Mouse (Mus musculus) mesoderm, embryonic 11.5 days (tissue): ENCODE results near the gene Axl.
A peak's percentile ranks its signal among the peaks of the same experiment; 100 is the strongest.

Experiments
- DNase-seq: peaks from one replicate; pipeline ENCODE4 v3.0.0-alpha.2; 2012; ENCODE audit warnings: low read depth, low spot score

The Axl gene

DNA sequence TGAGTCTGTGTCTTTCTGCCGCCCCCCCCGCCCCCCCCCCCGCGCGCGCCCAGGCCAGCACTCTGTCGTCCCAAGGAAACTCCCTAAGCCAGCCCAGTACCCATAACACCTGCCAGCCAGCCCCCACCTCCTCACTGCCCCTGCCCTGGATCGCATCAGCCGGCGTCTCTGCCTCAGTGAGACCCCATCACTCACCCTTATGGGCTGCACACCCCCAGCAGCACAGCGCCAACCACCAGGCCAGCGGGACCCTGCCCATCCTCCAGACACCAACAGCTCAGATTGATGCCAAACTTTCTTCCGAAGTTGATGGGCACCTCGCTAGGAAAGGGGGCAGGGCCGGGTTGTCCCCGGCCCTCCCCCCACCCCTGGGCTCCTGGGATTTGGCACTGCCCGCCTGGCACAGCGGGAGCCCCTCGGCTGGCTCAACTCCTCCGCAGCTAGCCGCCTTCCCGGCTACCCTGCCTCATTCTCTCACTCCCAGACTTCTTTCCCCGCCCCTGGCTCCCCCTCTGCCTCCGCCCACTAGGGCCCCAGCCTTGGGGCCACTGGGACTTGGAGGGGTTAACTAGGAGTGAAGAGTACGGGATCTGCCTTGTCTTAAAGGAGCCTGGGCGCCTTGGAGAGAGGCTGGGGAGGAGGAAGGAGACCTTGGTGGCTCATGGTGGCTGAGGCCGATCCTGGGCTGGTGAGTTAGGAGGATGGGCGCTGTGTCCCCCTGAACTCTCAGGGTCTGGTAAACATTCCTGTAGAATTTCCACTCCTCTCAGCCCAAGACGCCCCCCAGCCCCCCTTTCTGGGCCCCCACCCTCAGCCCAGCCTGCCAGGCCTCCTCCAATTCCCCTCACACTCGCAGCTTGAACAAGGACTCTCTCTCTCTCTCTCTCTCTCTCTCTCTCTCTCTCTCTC lies at the start of gene Axl:
Gene Axl, minus strand, starts transcription at position 486 of the 909 bp plus-strand sequence.
- peak; percentile 66 for DNase-seq

- peak; percentile 56 for DNase-seq
Measured at GRCm38 (mm10) chr7:25835188-25835891, 46.8 kb upstream of the Axl start.

- no peak for DNase-seq
Measured at GRCm38 (mm10) chr7:25831557-25832530, 43.3 kb upstream of the Axl start.

DNA sequence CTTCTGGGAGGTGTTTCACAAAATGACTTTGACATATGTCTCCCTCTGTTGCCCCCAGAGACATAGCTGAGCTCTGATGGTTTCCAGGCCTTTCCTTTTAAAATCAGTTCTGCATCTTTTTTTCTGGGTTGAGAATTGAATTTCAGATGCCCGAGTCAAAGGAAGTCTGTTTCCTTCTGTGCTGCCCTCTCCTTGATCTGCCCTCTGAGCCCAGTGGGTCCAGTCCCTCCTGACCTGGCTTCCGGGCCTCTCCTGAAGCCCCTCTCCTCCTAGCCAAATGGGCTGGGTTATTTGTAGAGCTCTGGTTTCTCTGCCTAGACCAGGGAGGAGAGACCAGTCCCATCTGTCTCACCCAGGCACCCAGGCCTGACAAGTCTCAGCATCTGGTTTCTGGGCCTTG lies 41.7 kb upstream of the Axl start:
- DNase-seq: peak; percentile 57

GRCm38 (mm10) chr7:25827199-25827598 lies 38.7 kb upstream of the Axl start:
- no peak for DNase-seq

DNA sequence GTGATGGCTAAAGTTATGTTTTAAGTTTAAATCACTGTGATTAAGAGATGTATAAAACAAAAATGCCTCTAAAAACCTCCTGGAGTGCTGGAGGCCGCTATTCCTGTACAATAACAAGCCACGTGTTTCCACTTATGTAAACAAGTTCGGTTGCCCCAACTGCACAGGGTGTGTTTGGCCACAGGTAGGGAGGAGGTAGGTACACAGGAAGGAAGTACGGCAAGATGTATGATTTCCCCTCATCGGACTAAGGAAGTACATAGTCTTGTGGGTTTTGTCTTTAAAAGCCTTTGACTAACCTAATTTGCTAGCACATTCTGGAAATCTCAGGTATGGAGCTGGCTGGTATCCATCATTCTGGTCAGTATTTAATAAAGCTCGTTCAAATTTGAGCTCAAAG lies 37.5 kb upstream of the Axl start:
- no peak for DNase-seq

DNA sequence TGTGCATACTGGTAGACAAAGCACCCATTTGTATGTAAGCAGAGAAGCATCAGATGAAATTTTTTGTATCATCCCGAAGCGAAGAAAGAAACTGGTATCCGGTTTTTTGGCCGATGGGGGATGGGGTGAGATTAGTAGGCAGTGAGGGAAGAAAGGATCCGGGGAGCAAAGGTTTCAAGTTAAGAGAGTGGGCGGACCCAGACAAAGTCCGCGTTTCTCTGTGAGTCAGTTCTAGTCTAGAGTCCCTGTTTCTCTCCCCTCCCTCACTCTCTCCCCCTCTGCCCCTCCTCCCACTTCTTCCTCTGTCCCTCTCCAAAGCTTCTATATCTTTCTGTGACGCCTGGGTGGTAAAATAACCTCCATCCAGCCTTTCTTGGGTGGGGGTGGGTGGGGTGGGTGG lies 36.5 kb upstream of the Axl start:
- DNase-seq: no peak

GRCm38 (mm10) chr7:25816241-25816919 lies 27.9 kb upstream of the Axl start, which contains the start of gene Cyp2s1:
Gene Cyp2s1, minus strand, starts transcription at chr7:25816913.
- no peak for DNase-seq

DNA sequence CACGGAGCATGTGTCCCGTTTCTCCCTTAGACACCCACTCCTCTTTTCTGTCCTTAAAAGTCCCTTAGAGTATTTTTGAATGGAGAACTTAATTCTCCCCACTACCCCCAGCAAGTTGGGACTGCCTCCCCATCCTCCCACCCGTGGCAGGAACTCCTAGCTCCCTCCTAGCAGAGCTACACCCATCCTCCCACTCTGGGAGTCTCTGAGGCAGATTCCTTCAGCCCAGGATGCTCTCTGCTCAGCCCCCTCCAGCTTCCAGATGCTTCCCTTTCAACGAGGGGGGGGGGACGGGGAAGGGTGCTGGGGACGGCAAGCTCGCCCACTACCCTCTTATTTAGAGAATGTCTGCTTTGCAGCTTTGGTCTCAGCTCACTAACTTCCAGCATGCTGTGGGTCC lies 27.1 kb upstream of the Axl start:
- no peak for DNase-seq

- DNase-seq: no peak
Measured at GRCm38 (mm10) chr7:25814711-25815110, 26.2 kb upstream of the Axl start.

DNA sequence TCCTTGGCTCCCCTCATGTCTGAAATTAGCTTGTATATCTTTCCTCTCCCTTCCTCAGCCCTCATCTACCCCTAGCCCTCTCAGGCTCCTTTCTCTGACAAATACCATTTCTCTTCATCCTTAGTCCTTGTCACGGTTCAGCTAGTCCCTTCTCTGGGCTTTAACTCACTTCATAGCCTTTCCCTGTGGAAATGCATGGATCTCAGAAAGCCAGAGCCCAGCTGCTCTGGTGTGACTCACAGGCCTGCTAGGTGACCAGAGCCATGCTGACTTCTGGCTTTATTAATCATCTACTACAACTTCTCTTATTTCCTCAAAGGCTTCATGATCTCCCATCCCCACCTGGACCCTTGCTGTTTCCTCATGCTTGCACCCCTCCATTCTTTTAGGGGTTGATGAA lies 23.7 kb upstream of the Axl start:
- DNase-seq: no peak

- no peak for DNase-seq
Measured at GRCm38 (mm10) chr7:25811716-25812115, 23.2 kb upstream of the Axl start.

GRCm38 (mm10) chr7:25805631-25806343 lies 17.3 kb upstream of the Axl start:
- DNase-seq: peak; percentile 82

GRCm38 (mm10) chr7:25804792-25805191 lies 16.3 kb upstream of the Axl start:
- no peak for DNase-seq

DNA sequence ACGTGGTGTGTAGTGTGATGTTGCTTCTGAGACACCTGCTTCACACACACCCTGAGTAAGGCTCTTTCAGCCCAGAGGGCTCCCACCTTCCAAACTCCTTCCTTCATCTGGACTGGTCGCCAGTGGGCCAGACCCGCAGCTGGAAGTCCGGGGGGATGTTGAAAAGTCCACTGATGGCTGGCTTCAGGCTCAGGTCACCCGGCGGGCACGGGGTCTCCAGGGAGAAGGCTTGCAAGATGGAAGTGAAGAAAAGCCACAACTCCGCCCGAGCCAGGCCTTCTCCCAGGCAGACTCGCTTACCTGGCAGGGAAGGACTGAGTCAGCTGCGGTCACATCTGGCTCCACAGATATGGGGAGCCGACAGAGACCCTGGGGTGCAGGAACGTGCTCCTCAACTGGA lies 15.0 kb upstream of the Axl start:
- DNase-seq: no peak

DNA sequence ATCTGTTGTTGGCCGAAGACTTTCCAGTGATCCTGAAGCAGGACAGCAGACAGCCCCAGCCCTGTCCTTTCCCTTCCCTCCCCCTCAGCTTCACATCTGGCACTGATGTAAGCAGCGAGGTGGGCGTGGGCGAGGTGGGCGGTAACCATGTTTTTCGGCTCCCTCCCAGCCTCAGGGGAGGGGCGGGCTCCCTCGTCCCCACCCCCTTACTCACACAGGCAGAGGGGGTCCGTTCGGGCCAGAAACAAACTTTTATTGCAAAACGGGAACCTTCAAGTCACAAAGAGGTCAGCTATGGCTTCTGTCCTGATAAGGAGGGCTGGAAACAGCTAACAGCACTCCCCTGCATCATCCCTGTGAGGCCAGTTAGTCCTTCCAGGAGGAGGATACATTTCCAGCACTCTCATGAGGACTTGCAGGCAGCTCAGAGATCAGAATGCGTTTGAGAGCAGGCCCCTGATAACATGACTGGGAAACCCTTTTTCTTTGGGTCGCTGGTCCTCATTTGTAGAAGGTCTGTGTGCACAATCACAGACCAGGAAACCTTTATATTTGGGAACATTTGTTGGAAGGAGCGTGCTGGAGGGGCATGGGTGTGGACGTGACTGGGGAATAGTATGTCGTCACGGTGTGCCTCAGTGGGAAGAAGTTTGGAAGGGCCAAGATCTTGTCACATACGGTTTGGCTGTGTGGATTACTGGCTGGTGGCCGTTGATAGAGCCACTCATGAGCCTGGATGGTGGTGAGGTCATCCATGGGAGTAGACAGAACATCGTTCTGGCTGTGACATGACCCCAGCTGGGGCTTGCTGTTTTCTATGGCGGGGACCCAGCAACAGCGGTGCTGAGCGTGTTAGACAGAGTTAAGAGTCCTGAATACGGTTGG lies 14.0 kb upstream of the Axl start:
- DNase-seq: peak; percentile 74

DNA sequence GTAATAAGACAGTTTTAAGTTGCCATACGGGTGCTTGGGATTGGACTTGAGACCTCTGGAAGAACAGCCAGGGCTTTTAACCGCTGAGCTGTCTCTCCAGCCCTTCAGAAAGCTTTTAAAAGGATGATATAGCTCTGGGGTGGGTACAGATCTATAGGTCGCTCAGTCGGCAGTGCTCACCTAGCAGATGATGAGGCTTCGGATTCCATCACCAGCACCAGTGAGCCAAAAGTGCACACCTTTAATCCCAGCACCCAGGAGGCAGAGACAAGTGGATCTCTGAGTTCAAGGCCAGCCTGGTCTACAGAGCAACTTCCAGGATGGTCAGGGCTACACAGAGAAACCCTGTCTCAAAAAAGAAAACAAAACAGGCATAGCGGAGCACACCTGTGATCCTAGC lies 12.5 kb upstream of the Axl start:
- no peak for DNase-seq

- no peak for DNase-seq
Measured at GRCm38 (mm10) chr7:25799369-25799768, 10.9 kb upstream of the Axl start.

DNA sequence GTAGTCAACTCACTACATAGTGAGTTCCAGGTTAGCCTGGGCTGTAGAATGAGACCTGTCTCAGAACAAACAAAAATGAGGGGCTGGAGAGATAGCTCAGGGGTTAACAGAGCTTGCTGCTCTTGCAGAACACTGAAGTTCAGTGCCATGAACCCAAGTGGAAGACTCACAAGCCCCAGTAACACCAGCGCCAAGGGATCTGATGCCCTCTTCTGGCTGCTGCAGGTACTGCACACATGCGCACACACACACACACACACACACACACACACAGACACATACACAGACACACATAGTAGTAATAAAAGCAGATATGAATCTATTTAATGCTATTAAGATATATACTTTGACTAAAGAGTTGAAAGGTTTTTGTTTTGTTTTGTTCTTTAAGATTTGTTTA lies 10.0 kb upstream of the Axl start:
- DNase-seq: no peak
